Mouse (Mus musculus): ENCODE data around the gene Ckm.

DNA sequence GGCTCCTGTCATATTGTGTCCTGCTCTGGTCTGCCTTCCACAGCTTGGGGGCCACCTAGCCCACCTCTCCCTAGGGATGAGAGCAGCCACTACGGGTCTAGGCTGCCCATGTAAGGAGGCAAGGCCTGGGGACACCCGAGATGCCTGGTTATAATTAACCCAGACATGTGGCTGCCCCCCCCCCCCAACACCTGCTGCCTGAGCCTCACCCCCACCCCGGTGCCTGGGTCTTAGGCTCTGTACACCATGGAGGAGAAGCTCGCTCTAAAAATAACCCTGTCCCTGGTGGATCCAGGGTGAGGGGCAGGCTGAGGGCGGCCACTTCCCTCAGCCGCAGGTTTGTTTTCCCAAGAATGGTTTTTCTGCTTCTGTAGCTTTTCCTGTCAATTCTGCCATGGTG is 5.2 kb downstream of the Ckm start:
- TF ChIP-seq POLR2A (IDR thresholded peaks at IDR 0.05; ENCODE audit: insufficient read length, low read depth), result no peak
- TF ChIP-seq MYOG (IDR thresholded peaks at IDR 0.05; ENCODE audit: control insufficient read depth in 1 of 3, insufficient read depth in 1 of 3, insufficient read length in 2 of 3, low read depth in 2 of 3), result peak in 2 of 3 experiments; percentile 48 to 75
- no peak for TF ChIP-seq USF1 (IDR thresholded peaks at IDR 0.05; ENCODE audit: low read depth)
- TF ChIP-seq E2F4 (IDR thresholded peaks at IDR 0.05; ENCODE audit: insufficient read depth), result no peak

All from myocyte (in vitro differentiated cells).